Mouse (Mus musculus): ENCODE measurements around the gene Igflr1. TPM values are rescaled to one million over a fixed set of nuclear protein-coding genes. Genes with fewer than 3 reads are reported as not detected.

The Igflr1 gene
- polyA plus RNA-seq, 1 experiment from 2014 or later, result 3.7 TPM

DNA sequence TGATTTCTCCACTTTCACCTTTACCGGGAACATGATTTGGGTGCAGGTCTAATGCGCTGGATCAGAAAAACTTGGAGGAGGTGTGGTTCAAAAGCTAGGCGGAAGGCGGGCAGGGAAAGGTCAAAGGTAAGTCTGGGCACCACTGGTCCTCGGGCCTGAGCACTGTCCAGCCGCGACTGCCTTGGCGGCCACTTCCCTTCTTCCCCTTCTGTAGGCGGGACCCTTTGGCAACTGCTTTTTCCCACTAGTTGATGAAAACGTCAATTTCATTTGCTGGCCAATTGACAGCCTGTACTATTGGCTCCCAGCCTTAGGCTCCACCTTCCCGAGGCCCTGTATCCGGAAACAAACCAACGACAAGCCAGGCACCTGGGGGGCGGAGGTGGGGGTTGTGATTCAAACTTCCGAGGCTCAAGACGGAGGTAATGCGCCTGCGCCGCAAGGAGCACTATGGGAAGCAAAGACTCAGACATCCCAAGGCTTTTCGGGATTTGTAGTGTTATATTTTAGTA lies 5.7 kb upstream of the Igflr1 start, which contains the start of gene Lin37:
Gene Lin37 (minus strand): TSS at position 396 of the 512 bp plus-strand sequence.
- 2% methylated on average over 20 of the region's 20 CpGs for WGBS
- H3K9ac ChIP-seq (ENCODE audit: low read depth, low read length), result peak within 1 kb of the TSS; percentile 64
- peaks cover 29% of the 10 kb centered on the region for H3K36me3 ChIP-seq (ENCODE audit: control insufficient read depth, insufficient read depth, low read length)
- no peaks in the 10 kb centered on the region for H3K9me3 ChIP-seq (ENCODE audit: control insufficient read depth, low read length)
- H3K4me2 ChIP-seq (replicated peaks; ENCODE audit: low read depth, low read length), result peak within 1 kb of the TSS; percentile 66
- no peaks in the 10 kb centered on the region for H3K27me3 ChIP-seq (ENCODE audit: control insufficient read depth, insufficient read depth, low read length)
- peak within 1 kb of the TSS; percentile 44 for H3K4me3 ChIP-seq (ENCODE audit: low read length)
- peaks cover 22% of the 10 kb centered on the region for H3K4me1 ChIP-seq (ENCODE audit: control insufficient read depth, insufficient read depth, low read length)
- ATAC-seq (ENCODE audit: low FRiP score, low TSS enrichment), result peak; percentile 86
- no peak within 1 kb of the TSS for H3K27ac ChIP-seq (ENCODE audit: low read depth, low read length)

DNA sequence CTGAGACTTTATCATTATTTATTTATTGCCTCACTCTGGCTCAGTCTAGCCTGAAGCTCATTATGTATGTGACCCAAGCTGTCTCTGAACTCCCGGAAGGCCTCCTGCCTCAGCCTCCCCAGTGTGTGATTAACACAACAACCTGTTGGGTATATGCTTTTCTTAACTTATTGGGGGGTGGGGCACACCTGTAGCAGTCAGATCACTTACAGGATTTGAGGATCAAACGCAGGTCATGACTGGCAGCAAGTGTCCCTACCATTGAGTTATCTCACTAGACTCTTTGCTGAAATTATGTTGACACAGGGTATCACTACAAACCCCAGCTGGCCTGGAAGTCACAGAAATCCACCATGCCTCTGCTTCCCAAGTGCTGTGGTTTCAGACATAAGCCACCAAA lies 4.9 kb upstream of the Igflr1 start:
- no peak overlapping the region for H3K27ac ChIP-seq (ENCODE audit: low read depth, low read length)
- H3K9me3 ChIP-seq (ENCODE audit: control insufficient read depth, low read length), result no peaks in the 10 kb centered on the region
- H3K9ac ChIP-seq (ENCODE audit: low read depth, low read length), result 0 out of 2 replicates have a peak overlapping the region, but pooled peaks have one; percentile 5
- H3K4me3 ChIP-seq (ENCODE audit: low read length), result peak overlapping the region; percentile 44; the same call in 1 of the 2 replicates
- 66% methylated on average over 2 of the region's 2 CpGs for WGBS
- H3K4me1 ChIP-seq (ENCODE audit: control insufficient read depth, insufficient read depth, low read length), result peaks cover 22% of the 10 kb centered on the region
- no peaks in the 10 kb centered on the region for H3K27me3 ChIP-seq (ENCODE audit: control insufficient read depth, insufficient read depth, low read length)
- H3K4me2 ChIP-seq (replicated peaks; ENCODE audit: low read depth, low read length), result peak overlapping the region; percentile 66; the same call in 1 of the 2 replicates
- H3K36me3 ChIP-seq (ENCODE audit: control insufficient read depth, insufficient read depth, low read length), result peaks cover 28% of the 10 kb centered on the region
- no peak for ATAC-seq (ENCODE audit: low FRiP score, low TSS enrichment)

DNA sequence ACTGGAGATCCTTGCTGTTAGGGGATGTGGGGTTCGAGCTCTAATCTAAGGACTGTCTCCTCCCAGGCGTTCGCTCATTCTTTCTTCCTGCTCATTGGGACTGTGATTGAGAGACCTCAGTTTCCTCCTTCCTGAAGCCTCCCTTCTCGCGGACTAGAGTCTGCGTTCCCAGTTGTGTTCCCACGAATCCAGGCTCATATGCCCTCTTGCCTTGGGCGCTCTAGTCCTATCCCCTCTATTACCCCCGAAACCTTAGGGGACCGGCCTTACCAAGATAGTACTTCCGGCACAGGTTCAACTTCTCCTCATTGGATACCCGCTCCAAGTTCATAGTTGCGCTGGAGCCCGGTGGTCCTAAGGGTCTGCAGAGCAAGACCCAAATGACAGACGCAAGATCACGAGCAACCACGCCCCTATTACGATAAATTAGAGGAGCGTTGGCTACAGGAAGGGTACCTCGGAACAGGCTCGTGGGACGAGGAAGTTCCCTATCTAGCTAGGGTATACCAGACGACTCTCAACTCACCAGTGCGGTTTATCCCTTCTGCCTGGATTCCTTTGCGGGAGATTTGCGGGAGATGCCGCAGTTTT lies 2.6 kb upstream of the Igflr1 start:
- Histone ChIP-seq H3K4me1 (ENCODE audit: control insufficient read depth, insufficient read depth, low read length) (peaks cover 22% of the 10 kb centered on the region), H3K9ac (ENCODE audit: low read depth, low read length) (peak overlapping the region; percentile 75), H3K27ac (ENCODE audit: low read depth, low read length) (peak overlapping the region; percentile 94; the same call in 1 of the 2 replicates), H3K4me3 (ENCODE audit: low read length) (peak overlapping the region; percentile 81), H3K36me3 (ENCODE audit: control insufficient read depth, insufficient read depth, low read length) (peaks cover 29% of the 10 kb centered on the region), H3K9me3 (ENCODE audit: control insufficient read depth, low read length) (no peaks in the 10 kb centered on the region), H3K4me2 (replicated peaks; ENCODE audit: low read depth, low read length) (peak overlapping the region; percentile 75), H3K27me3 (ENCODE audit: control insufficient read depth, insufficient read depth, low read length) (no peaks in the 10 kb centered on the region)
- ATAC-seq (ENCODE audit: low FRiP score, low TSS enrichment), result 0 out of 2 replicates have a peak, but pooled peaks have one; percentile 6
- WGBS, result under 1% methylated on average over 27 of the region's 27 CpGs

DNA sequence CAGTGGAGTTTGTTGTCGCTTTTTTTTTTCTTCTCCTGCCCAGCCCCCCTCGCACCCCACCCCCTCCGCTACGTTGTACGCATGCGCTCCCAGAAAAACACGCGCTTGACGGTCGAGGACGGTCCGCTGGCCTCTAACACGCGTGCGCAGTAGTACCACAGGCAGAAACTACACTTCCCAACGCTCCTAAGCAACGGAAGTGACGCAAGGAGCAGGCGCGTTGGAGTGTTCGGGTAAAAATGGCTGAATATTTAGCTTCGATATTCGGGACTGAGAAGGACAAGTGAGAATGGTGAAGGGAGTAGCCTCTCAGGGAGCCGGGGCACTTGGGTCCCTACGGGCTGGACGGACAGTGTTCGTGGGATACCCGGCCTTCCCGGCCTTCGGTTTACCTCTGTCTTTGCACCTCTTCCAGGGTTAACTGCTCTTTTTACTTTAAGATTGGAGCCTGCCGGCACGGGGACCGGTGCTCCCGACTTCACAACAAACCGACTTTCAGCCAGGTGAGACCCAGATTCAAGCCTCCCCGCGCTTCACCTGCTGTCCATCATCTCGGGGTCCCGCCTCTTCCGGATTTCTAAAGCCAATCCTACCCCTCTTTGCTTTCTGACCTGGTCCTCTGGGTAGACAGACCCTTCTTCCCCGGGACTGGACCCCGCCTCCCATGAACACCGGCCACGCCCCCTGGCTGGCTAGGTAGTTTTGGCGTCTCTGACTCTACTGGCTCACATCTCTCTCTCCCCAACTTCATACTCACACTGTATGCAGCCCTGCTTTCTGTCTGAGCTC lies 1.9 kb upstream of the Igflr1 start, which contains the start of the genes U2af1l4, Gm49396 and Psenen:
Gene U2af1l4 (plus strand): TSS at position 185 of the 789 bp plus-strand sequence.
Gene Gm49396 (plus strand): TSS at position 228 of the 789 bp plus-strand sequence.
Gene Psenen (minus strand): TSS at position 511 of the 789 bp plus-strand sequence.
- peaks cover 33% of the 10 kb centered on the region for H3K36me3 ChIP-seq (ENCODE audit: control insufficient read depth, insufficient read depth, low read length)
- peak within 1 kb of the TSS; percentile 94 for H3K27ac ChIP-seq (ENCODE audit: low read depth, low read length)
- peak within 1 kb of the TSS; percentile 83 for H3K9ac ChIP-seq (ENCODE audit: low read depth, low read length)
- H3K27me3 ChIP-seq (ENCODE audit: control insufficient read depth, insufficient read depth, low read length), result no peaks in the 10 kb centered on the region
- peak within 1 kb of the TSS; percentile 75 for H3K4me2 ChIP-seq (replicated peaks; ENCODE audit: low read depth, low read length)
- no peaks in the 10 kb centered on the region for H3K9me3 ChIP-seq (ENCODE audit: control insufficient read depth, low read length)
- peak within 1 kb of the TSS; percentile 81 for H3K4me3 ChIP-seq (ENCODE audit: low read length)
- peaks cover 18% of the 10 kb centered on the region for H3K4me1 ChIP-seq (ENCODE audit: control insufficient read depth, insufficient read depth, low read length)
- ATAC-seq (ENCODE audit: low FRiP score, low TSS enrichment), result peak; percentile 84
- under 1% methylated on average over 45 of the region's 45 CpGs for WGBS

DNA sequence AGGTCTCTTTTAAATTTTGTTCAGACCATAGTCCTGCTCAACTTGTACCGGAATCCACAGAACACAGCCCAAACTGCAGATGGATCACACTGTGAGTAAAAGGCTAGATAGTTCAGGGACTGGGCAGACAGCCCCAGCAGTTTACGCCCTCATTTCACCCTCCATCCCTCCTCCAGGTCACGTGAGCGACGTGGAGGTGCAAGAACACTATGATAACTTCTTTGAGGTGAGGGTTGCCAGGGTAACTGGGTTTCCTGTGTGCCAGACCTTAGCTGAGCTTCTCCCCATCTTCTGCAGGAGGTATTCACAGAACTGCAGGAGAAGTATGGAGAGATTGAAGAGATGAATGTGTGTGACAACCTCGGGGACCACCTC lies 1.3 kb upstream of the Igflr1 start:
- WGBS, result 21% methylated on average over 6 of the region's 6 CpGs
- no peaks in the 10 kb centered on the region for H3K27me3 ChIP-seq (ENCODE audit: control insufficient read depth, insufficient read depth, low read length)
- ATAC-seq (ENCODE audit: low FRiP score, low TSS enrichment), result no peak
- H3K4me1 ChIP-seq (ENCODE audit: control insufficient read depth, insufficient read depth, low read length), result peaks cover 13% of the 10 kb centered on the region; the same call in 1 of the 2 replicates
- H3K4me3 ChIP-seq (ENCODE audit: low read length), result peak overlapping the region; percentile 81
- H3K9me3 ChIP-seq (ENCODE audit: control insufficient read depth, low read length), result no peaks in the 10 kb centered on the region
- H3K4me2 ChIP-seq (replicated peaks; ENCODE audit: low read depth, low read length), result peak overlapping the region; percentile 38
- peaks cover 39% of the 10 kb centered on the region for H3K36me3 ChIP-seq (ENCODE audit: control insufficient read depth, insufficient read depth, low read length)
- no peak overlapping the region for H3K27ac ChIP-seq (ENCODE audit: low read depth, low read length)
- peak overlapping the region; percentile 19; the same call in 1 of the 2 replicates for H3K9ac ChIP-seq (ENCODE audit: low read depth, low read length)

DNA sequence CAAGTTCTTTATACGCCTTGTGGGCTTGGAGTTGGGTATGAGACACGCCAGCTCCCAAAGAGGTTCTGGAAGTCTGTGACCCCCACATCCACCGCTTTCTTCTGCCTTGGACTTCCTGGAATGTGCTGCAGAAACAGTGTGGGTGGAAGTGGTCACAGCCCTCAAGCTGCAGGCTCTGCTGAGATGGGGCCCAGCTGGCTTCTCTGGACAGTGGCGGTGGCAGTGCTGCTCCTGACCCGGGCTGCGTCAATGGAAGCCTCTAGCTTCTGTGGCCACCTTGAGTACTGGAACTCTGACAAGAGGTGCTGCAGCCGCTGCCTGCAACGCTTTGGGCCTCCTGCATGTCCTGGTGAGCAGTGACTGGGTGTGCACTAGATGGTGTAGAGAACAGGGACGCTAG lies 806 bp downstream of the Igflr1 start:
- no peak for ATAC-seq (ENCODE audit: low FRiP score, low TSS enrichment)
- 79% methylated on average over 9 of the region's 9 CpGs for WGBS
- Histone ChIP-seq H3K4me1 (ENCODE audit: control insufficient read depth, insufficient read depth, low read length) (peaks cover 10% of the 10 kb centered on the region; the same call in 1 of the 2 replicates), H3K27ac (ENCODE audit: low read depth, low read length) (no peak overlapping the region), H3K9ac (ENCODE audit: low read depth, low read length) (no peak overlapping the region), H3K36me3 (ENCODE audit: control insufficient read depth, insufficient read depth, low read length) (peaks cover 60% of the 10 kb centered on the region), H3K4me3 (ENCODE audit: low read length) (no peak overlapping the region), H3K27me3 (ENCODE audit: control insufficient read depth, insufficient read depth, low read length) (no peaks in the 10 kb centered on the region), H3K4me2 (replicated peaks; ENCODE audit: low read depth, low read length) (no peak overlapping the region), H3K9me3 (ENCODE audit: control insufficient read depth, low read length) (no peaks in the 10 kb centered on the region)

DNA sequence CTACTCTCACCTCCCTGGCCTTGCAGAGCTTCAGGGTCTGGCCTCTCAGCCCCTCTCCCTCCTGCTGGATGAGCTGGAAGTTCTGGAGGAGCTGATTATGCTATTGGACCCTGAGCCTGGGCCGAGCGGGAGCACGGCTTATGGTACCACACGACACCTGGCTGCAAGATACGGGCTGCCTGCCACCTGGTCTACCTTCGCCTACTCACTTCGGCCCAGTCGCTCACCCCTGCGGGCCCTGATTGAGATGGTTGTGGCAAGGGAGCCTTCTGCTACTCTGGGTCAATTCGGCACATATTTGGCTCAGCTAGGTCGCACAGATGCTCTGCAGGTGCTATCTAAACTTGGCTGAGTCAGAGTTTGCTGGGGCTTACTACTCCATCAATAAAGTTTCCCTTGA lies 2.3 kb downstream of the Igflr1 start:
- H3K9me3 ChIP-seq (ENCODE audit: control insufficient read depth, low read length), result no peaks in the 10 kb centered on the region
- H3K27me3 ChIP-seq (ENCODE audit: control insufficient read depth, insufficient read depth, low read length), result no peaks in the 10 kb centered on the region
- peaks cover 75% of the 10 kb centered on the region for H3K36me3 ChIP-seq (ENCODE audit: control insufficient read depth, insufficient read depth, low read length)
- H3K4me1 ChIP-seq (ENCODE audit: control insufficient read depth, insufficient read depth, low read length), result 0 out of 2 replicates have a peak, but pooled peaks cover 6% of the 10 kb centered on the region
- ATAC-seq (ENCODE audit: low FRiP score, low TSS enrichment), result no peak
- no peak overlapping the region for H3K4me2 ChIP-seq (replicated peaks; ENCODE audit: low read depth, low read length)
- no peak overlapping the region for H3K9ac ChIP-seq (ENCODE audit: low read depth, low read length)
- no peak overlapping the region for H3K4me3 ChIP-seq (ENCODE audit: low read length)
- H3K27ac ChIP-seq (ENCODE audit: low read depth, low read length), result no peak overlapping the region
- WGBS, result 94% methylated on average over 11 of the region's 11 CpGs

DNA sequence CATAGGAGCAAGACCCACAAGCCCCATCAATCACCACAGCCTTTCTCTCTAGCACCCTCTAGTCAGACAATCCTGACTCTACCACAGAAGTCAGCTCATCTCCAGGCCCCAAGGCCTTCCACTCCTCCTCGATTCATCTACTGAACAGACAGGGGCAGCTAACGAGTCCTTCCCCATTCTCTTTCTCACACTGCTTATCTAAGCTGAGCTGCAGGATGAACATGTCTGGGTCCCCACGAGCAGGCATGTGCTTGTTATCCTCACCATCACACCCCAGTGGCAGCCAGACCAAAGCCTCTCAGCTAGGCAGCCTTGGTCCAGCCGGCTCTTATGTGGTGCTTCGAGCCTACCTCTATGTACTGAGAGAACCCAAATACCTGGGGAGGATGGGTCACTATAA lies 7.2 kb downstream of the Igflr1 start:
- H3K27me3 ChIP-seq (ENCODE audit: control insufficient read depth, insufficient read depth, low read length), result no peaks in the 10 kb centered on the region
- no peak overlapping the region for H3K27ac ChIP-seq (ENCODE audit: low read depth, low read length)
- peaks cover 97% of the 10 kb centered on the region for H3K36me3 ChIP-seq (ENCODE audit: control insufficient read depth, insufficient read depth, low read length)
- H3K9me3 ChIP-seq (ENCODE audit: control insufficient read depth, low read length), result no peaks in the 10 kb centered on the region
- no peak overlapping the region for H3K4me2 ChIP-seq (replicated peaks; ENCODE audit: low read depth, low read length)
- H3K4me1 ChIP-seq (ENCODE audit: control insufficient read depth, insufficient read depth, low read length), result no peaks in the 10 kb centered on the region
- WGBS, result 89% methylated on average over 5 of the region's 5 CpGs
- no peak overlapping the region for H3K9ac ChIP-seq (ENCODE audit: low read depth, low read length)
- no peak overlapping the region for H3K4me3 ChIP-seq (ENCODE audit: low read length)
- ATAC-seq (ENCODE audit: low FRiP score, low TSS enrichment), result no peak
